Mouse (Mus musculus) liver, embryonic 16.5 days (tissue): Measurements from ENCODE around the gene Gm20708. TPM values are rescaled to one million over a fixed set of nuclear protein-coding genes. Genes with fewer than 3 reads are reported as not detected.
A peak's percentile ranks its signal among the peaks of the same experiment; 100 is the strongest.
"Not testable (repeated sequence)": the region's sequence is repeated elsewhere in the genome, so short reads cannot be mapped to it uniquely, and the experiment has no call there.

Experiments used
- ATAC-seq: fragments of 200-750 bp; cut with Nextera tagmentation; 2 replicates; pipeline ENCODE4 v1.8.0; 2017; ENCODE audit warnings: low read depth, mild to moderate bottlenecking, moderate number of reproducible peaks, moderate library complexity
- H3K27ac ChIP-seq: fragments of 300-500 bp; sonication (generic); 2 replicates; pipeline ENCODE4 v1.5.1; 2014; ENCODE audit warnings: mild to moderate bottlenecking, low read length
- H3K27me3 ChIP-seq: fragments of 300-500 bp; sonication (generic); 2 replicates; pipeline ENCODE4 v1.6.1; 2014; ENCODE audit warnings: low read depth, low read length, mixed read lengths; ENCODE audit not compliant: control insufficient read depth, insufficient read depth
- H3K36me3 ChIP-seq: fragments of 300-500 bp; sonication (generic); 2 replicates; pipeline ENCODE4 v1.6.1; 2014; ENCODE audit warnings: mild to moderate bottlenecking; ENCODE audit not compliant: control insufficient read depth, insufficient read depth
- H3K4me1 ChIP-seq: fragments of 300-500 bp; sonication (generic); 2 replicates; pipeline ENCODE4 v1.6.1; 2014; ENCODE audit warnings: low read depth, low read length, mixed read lengths; ENCODE audit not compliant: control insufficient read depth
- H3K4me2 ChIP-seq: fragments of 300-500 bp; sonication (generic); 2 replicates; pipeline ENCODE4 v1.6.1; 2014; ENCODE audit warnings: low read depth, low read length, mixed read lengths
- H3K4me3 ChIP-seq: fragments of 300-500 bp; sonication (generic); 2 replicates; pipeline ENCODE4 v1.5.1; 2014; ENCODE audit warnings: low read depth, mild to moderate bottlenecking, low read length
- H3K9ac ChIP-seq: fragments of 300-500 bp; sonication (generic); 2 replicates; pipeline ENCODE4 v1.6.1; 2014; ENCODE audit warnings: low read depth, low read length
- H3K9me3 ChIP-seq: fragments of 300-500 bp; sonication (generic); replicated peaks from 2 replicates; pipeline ENCODE4 v1.6.1; 2016; ENCODE audit warnings: low read length; ENCODE audit not compliant: control insufficient read depth
- whole genome bisulfite sequencing: fragments of 180-500 bp; shearing (Covaris S2); extraction: QIAGEN DNeasy Blood & Tissue Kit; methylation state at CpG from one replicate; pipeline ENCODE4 v1.1.7; 2014; ENCODE audit not compliant: insufficient replicate concordance; 5-methylcytosine and 5-hydroxymethylcytosine counted together
- polyA plus RNA-seq: library from polyadenylated mRNA; unstranded; fragments of >200 nt; fragmentation: Nextera tagmentation; extraction: Ambion mirVana; gene quantifications from 2 replicates; pipeline ENCODE4 v1.2.1, GENCODE M21; 2015

Gm20708 gene
- polyA plus RNA-seq, 1 experiment from 2014 or later, result 0.38 TPM

GRCm38 (mm10) chr11:117786294-117786693, 23.2 kb upstream of the Gm20708 start:
- Histone ChIP-seq H3K4me1 (peaks cover 46% of the 10 kb centered on the region), H3K4me2 (peak overlapping the region; percentile 12; the same call in 1 of the 2 replicates), H3K36me3 (peaks cover 33% of the 10 kb centered on the region), H3K9me3 (no peaks in the 10 kb centered on the region), H3K9ac (peak overlapping the region; percentile 10; the same call in 1 of the 2 replicates), H3K4me3 (peak overlapping the region; percentile 0; the same call in 1 of the 2 replicates), H3K27ac (no peak overlapping the region), H3K27me3 (no peaks in the 10 kb centered on the region)
- no peak for ATAC-seq
- WGBS, result 13% methylated on average over 10 of the region's 10 CpGs

GRCm38 (mm10) chr11:117788481-117788880, 21.0 kb upstream of the Gm20708 start:
- not testable (repeated sequence) for H3K9me3 ChIP-seq, H3K27ac ChIP-seq, H3K4me3 ChIP-seq, H3K4me2 ChIP-seq, H3K27me3 ChIP-seq, H3K9ac ChIP-seq, ATAC-seq
- Histone ChIP-seq H3K36me3 (peaks cover 33% of the 10 kb centered on the region), H3K4me1 (peaks cover 59% of the 10 kb centered on the region)
- 85% methylated on average over 7 of the region's 7 CpGs for WGBS

DNA sequence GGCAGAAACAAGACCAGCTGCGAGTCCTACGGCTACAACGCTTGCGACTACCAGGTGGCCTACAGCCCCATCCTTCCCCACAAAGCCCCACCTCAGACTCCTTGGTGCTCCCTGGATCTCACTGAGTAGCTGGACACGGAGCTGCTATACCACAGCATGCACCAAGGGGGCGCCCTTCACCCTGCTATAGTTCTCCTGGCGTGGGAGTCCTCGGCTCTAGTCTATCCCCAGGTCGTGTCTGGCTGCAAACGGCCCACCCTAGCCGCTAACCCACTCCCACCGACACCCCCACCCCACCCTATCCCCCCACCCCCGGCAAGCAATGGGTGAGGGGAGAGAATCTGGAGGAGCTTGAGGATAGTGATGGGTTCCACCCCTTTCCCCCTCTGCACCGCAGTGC, 19.2 kb upstream of the Gm20708 start:
- no peaks in the 10 kb centered on the region for H3K27me3 ChIP-seq
- 3% methylated on average over 14 of the region's 14 CpGs for WGBS
- H3K4me3 ChIP-seq, result peak overlapping the region; percentile 33
- peaks cover 52% of the 10 kb centered on the region for H3K4me1 ChIP-seq
- ATAC-seq, result peak; percentile 62
- no peaks in the 10 kb centered on the region for H3K9me3 ChIP-seq
- H3K27ac ChIP-seq, result peak overlapping the region; percentile 55
- peak overlapping the region; percentile 47 for H3K9ac ChIP-seq
- H3K36me3 ChIP-seq, result peaks cover 19% of the 10 kb centered on the region
- H3K4me2 ChIP-seq, result peak overlapping the region; percentile 71

DNA sequence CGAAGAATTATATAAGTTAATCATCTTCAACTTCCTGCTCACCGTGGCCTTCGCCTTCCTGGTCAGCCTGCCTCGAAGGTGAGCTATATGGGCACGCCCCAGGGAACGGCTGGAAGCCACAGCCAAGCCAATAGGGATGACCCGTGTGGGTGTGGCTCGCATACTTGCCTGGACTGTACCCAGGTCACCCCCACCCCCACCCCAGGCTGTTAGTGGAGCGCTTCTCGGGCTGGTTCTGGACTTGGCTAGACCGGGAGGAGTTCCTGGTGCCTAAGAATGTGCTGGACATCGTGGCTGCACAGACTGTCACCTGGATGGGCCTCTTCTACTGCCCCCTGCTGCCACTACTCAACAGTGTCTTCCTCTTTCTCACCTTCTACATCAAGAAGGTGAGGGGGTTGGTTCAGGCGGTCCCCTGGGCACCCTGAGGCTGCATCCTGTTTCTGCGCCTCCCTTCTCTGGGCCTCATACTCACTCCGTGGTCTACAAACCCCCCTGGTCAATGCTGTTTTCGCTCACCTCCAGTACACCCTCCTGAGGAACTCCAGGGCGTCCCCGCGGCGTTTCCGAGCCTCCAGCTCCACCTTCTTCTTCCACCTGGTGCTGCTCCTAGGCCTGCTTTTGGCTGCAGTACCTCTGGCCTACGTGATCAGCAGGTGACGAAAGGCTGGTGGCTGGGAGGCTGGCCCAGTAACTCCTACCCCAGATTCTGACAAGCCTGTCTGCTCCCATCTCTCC, 18.6 kb upstream of the Gm20708 start:
- H3K4me3 ChIP-seq, result peak overlapping the region; percentile 33
- 38% methylated on average over 22 of the region's 23 CpGs for WGBS
- peak; percentile 68 for ATAC-seq

DNA sequence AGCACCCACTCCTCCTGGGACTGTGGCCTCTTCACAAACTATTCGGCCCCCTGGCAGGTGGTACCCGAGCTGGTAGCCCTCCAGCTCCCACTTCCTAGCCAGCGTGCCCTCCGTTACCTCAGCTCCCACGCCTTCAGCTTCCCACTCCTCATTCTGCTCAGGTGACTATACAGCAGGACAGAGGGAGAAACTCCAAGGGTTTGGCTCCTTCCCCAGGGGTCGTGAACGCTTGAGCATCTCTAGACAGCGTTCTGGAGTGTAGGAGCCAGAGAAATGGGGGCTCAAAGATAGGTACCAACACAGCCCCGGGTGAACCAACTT, 18.1 kb upstream of the Gm20708 start:
- H3K4me2 ChIP-seq, result no peak overlapping the region
- H3K9me3 ChIP-seq, result no peaks in the 10 kb centered on the region
- H3K27ac ChIP-seq, result peak overlapping the region; percentile 84
- no peak for ATAC-seq
- peak overlapping the region; percentile 9; the same call in 1 of the 2 replicates for H3K9ac ChIP-seq
- no peaks in the 10 kb centered on the region for H3K27me3 ChIP-seq
- H3K4me3 ChIP-seq, result no peak overlapping the region
- H3K36me3 ChIP-seq, result peaks cover 16% of the 10 kb centered on the region
- peaks cover 54% of the 10 kb centered on the region for H3K4me1 ChIP-seq
- WGBS, result 80% methylated on average over 9 of the region's 9 CpGs

More for the DNA sequence above, 18.6 kb upstream of the Gm20708 start:
- Histone ChIP-seq H3K4me1 (peaks cover 52% of the 10 kb centered on the region), H3K27ac (peak overlapping the region; percentile 84), H3K9me3 (no peaks in the 10 kb centered on the region), H3K27me3 (no peaks in the 10 kb centered on the region), H3K36me3 (peaks cover 16% of the 10 kb centered on the region), H3K9ac (peak overlapping the region; percentile 47), H3K4me2 (peak overlapping the region; percentile 71)

DNA sequence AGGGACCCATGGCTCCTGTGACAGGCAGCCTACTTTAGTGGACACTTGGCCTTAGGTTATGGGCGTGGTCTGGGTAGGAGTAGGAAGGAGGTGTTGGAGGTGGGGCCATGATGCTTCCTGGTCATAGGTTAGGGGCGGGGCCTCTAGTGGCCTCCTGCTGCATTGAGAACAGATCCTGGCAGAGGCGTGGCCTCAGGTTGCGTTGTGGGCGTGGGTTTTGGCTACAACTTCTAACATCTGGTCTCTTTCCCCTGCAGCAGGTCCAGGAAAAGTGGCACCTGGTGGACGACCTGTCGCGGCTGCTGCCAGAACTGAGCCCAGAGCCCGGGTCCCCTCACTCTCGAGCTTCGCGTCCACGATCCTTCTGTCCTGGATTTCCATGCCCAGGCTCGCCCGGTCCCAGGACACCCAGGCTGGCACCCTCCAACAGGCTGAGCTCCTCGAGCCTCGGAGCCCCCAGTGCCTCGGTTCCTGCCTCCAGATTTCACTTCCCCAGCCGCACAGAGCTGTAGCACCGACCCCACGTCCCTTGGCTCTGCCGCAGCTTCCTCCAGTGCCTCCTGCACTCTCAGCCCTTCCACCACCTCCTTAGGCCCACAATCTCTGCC, 17.1 kb upstream of the Gm20708 start:
- H3K4me3 ChIP-seq, result peak overlapping the region; percentile 52
- peaks cover 60% of the 10 kb centered on the region for H3K4me1 ChIP-seq
- H3K27me3 ChIP-seq, result no peaks in the 10 kb centered on the region
- 5% methylated on average over 22 of the region's 22 CpGs for WGBS
- no peaks in the 10 kb centered on the region for H3K9me3 ChIP-seq
- H3K4me2 ChIP-seq, result peak overlapping the region; percentile 75
- ATAC-seq, result peak; percentile 84
- H3K9ac ChIP-seq, result peak overlapping the region; percentile 64
- 0 out of 2 replicates have a peak, but pooled peaks cover 6% of the 10 kb centered on the region for H3K36me3 ChIP-seq
- H3K27ac ChIP-seq, result peak overlapping the region; percentile 84

DNA sequence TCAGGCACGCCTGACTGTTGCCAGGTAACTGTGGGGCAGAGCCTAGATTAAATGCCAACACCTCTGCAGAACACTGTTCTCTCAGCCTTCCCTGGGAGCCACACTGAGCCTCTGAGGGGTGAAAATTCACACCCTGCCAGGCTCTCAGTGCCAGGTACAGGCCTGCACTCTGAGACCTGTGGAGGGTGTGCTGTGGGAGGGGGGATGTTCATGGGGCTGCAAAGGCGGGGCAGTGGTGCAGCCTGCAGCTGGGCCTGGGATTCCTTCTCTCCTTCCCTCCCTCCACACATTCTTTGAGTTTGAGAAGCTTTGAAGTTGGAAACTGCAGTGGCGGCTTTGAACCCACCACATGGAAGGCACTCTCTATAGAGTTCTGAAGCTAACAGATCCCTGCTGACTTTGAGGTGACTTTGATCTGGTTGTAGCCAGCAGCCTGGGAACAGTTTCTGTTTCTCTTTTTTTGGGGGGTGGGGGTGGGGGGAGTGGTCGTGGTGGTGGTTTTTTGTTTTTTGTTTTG, 15.4 kb upstream of the Gm20708 start:
- no peak overlapping the region for H3K9ac ChIP-seq
- H3K36me3 ChIP-seq, result no peaks in the 10 kb centered on the region
- no peaks in the 10 kb centered on the region for H3K9me3 ChIP-seq
- no peak overlapping the region for H3K4me2 ChIP-seq
- WGBS, result 79% methylated on average over 4 of the region's 4 CpGs
- peaks cover 64% of the 10 kb centered on the region for H3K4me1 ChIP-seq
- ATAC-seq, result no peak
- peak overlapping the region; percentile 48; the same call in 1 of the 2 replicates for H3K27ac ChIP-seq
- H3K4me3 ChIP-seq, result no peak overlapping the region
- no peaks in the 10 kb centered on the region for H3K27me3 ChIP-seq

DNA sequence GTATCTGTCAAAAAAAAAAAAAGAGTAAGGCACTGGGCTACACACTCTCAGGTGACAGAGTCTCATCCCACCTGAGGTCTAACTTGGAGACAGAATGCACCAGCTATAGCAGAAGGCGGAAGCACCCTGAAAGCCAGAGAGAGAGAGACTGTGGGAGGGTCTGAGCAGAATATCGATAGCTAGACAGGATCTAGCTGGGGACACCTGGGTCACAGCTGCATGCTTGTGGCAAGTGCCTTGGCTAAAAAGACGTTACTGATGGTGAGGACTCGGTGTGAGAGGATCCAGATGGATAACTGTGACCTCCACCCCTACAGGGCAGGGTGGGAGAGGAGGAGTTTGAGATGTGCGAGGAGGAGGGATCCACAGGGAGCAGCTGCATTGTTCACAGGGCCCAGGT, 12.5 kb upstream of the Gm20708 start:
- ATAC-seq, result peak; percentile 2; the same call in 1 of the 2 replicates
- Histone ChIP-seq H3K4me2 (peak overlapping the region; percentile 71), H3K36me3 (peaks cover 7% of the 10 kb centered on the region), H3K4me3 (peak overlapping the region; percentile 85), H3K9me3 (no peaks in the 10 kb centered on the region), H3K27me3 (no peaks in the 10 kb centered on the region), H3K9ac (peak overlapping the region; percentile 92), H3K4me1 (peaks cover 66% of the 10 kb centered on the region), H3K27ac (peak overlapping the region; percentile 98)
- WGBS, result 23% methylated on average over 5 of the region's 5 CpGs
